Mouse (Mus musculus) splenic B cell, adult 2 months (primary cell): ENCODE measurements at regions not wholly inside any gene's neighbourhood (a gene's known extent, or its start where the extent isn't known, plus 50 kb on each side); places are given as distances from the start of the nearest gene placed in this dataset.

Experiments used
- DNase-seq: peaks from one replicate; pipeline ENCODE4 v3.0.0-alpha.2; 2011; ENCODE audit warnings: low read depth, low spot score
- H3K27me3 ChIP-seq: 2 replicates; pipeline ENCODE4 v1.6.1; 2012; ENCODE audit warnings: mild to moderate bottlenecking, low read length, moderate library complexity, mixed read lengths; ENCODE audit not compliant: control insufficient read depth, poor library complexity, insufficient read depth, severe bottlenecking
- H3K36me3 ChIP-seq: 2 replicates; pipeline ENCODE4 v1.6.1; 2012; ENCODE audit warnings: mild to moderate bottlenecking, low read length, moderate library complexity, mixed read lengths; ENCODE audit not compliant: control insufficient read depth, poor library complexity, insufficient read depth, severe bottlenecking

DNA sequence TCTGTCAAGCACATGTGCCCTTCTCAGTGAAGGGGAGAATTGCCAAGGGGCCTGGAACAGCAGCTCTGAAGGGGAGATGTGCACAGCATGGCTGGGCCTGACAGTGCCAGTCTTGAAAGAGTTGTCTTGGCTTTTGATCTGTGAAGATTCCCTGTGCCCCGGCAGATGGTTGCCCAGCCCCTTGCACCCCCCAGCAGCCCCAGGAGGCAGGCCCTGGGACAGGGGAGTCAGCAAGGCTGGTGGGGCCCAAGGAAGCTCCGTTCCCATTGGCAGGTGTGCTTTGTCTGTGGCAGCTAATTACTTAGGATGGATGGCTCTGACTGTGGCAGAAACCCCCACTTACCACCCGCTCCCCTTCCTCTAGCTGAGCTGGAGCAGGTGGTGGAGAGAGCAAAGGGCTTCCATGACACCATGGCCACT is 58.6 kb downstream of the Tspan17 start:
- no peak for DNase-seq
- Histone ChIP-seq H3K36me3 (no peaks in the 10 kb centered on the region), H3K27me3 (no peaks in the 10 kb centered on the region; the same call in 1 of the 2 replicates)

DNA sequence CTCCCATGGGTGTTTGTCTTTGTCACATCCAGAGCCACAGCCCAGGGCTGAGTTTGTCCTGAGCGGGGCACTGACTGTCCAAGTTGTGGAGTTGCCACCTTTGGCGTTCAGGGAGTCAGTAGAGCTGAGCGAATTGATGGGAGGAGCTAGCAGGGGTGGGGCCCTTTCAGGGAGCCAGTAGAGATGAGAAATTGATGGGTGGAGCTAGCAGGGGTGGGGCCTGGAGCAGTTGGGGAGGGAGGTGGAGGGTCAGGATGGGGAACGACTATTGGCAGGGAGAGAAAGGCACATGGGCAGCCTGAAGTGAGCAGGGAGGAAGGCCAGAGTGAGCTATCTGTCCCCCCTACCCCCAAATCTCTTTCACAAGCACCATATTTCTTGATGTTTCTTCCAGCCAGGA is 62.0 kb downstream of the Tspan17 start:
- H3K36me3 ChIP-seq, result no peaks in the 10 kb centered on the region
- H3K27me3 ChIP-seq, result no peaks in the 10 kb centered on the region; the same call in 1 of the 2 replicates

DNA sequence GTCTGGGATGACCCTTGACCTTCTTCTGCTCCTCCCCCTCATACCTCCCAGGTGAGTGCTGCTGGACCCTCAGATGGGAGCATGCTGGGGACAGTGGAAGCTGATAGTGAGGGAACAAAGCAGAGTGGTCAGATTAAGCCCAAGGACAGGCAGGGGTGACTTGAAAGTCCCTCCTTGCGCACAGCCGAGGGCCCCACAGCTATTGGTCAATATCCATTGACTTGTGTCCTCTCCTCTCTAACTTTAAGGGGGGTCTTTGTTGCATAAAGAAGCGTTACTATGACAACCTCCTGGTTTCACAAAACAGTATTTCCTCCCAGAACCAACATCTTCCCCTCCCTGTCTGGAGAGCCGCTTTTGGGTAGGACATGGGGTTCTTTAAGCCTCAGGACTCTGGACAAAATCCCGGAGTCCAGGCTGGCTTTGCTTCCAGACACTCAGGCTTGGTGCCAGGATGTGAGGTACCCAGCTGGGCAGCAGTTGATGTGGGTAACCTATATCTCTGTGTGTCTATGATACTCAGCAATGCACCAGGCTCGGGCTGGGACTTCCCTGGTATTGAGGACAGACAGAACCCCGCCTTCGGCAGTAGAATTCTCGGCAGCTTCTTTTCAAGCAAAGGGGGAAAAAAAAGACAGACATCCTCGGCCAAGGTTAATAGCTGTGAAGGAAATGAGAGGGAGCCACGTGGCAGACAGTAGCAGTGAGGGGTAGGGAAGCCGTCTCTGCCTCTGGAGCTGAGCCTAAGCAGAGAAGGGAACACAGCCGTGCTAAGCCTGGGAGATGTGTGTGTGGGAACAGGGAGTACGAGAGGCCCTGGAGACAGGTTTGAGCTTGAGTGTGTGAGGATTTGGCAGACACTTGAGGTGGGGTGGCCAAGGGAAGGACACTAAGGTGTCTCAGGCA is 66.4 kb downstream of the Tspan17 start:
- H3K36me3 ChIP-seq, result no peaks in the 10 kb centered on the region
- H3K27me3 ChIP-seq, result peaks cover 2% of the 10 kb centered on the region
- no peak for DNase-seq

More for the DNA sequence above, 62.0 kb downstream of the Tspan17 start:
- DNase-seq, result no peak

DNA sequence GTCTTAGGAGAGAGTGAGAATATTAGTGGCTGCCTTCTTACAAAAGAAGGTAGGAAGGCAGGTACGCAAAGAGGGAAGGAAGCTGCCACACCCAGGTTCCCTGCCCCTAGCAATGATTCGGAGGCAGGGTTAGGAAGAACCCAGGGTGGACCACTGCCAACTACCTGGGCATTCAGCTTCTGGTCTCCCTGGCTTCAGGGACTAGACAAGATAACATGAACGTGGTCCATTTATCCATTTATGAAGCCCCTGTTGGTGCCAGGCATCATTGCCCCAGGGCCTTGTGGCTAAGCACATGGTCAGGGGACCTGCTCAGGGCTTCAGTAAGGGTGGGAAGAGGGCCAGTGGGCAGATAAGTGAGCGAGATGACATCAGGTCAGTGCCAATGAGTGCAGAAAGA is 73.8 kb downstream of the Tspan17 start:
- Histone ChIP-seq H3K36me3 (no peaks in the 10 kb centered on the region), H3K27me3 (peaks cover 2% of the 10 kb centered on the region; the same call in 1 of the 2 replicates)
- no peak for DNase-seq

DNA sequence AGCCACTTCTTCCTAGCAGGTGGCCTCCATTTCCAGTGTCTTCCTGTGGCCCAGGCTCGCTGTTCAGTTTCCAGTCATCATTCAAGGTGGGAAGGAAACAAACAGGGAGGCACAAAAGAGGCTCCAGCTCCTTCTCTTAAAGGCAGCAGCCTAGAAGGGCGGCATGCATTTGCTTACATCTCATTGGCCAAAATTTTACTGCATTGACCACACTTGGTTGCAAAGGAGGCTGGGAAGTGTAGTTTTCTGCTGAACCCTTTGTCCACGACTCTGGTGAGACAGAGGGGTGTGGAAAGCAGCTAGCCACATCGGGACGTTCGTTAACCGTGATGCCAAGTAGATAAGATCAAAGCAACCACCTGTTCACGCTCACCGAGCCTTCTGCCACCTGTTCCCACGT is 74.9 kb downstream of the Tspan17 start:
- no peak for DNase-seq
- no peaks in the 10 kb centered on the region for H3K36me3 ChIP-seq
- peaks cover 2% of the 10 kb centered on the region; the same call in 1 of the 2 replicates for H3K27me3 ChIP-seq

DNA sequence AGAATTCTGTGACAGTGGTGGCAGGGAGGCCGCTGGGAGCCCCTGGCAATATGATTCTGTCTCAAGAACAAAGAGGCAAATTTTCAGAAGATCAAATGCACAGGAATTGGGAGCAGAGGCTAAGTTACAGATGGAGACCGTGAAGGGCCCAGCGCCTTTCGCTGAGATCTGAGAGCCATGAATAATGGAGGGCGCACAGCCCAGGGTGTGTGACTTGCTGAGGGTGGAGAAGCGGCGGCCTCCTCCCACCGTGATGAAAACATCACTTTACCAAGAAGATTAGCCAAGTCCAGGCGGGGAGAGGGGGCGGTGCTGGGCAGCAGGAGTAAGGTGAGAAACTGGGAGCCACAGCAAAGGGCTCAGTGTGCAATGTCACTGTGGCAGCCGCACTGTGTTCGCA is 77.2 kb upstream of the Unc5a start:
- Histone ChIP-seq H3K27me3 (no peaks in the 10 kb centered on the region), H3K36me3 (no peaks in the 10 kb centered on the region)
- DNase-seq, result no peak

DNA sequence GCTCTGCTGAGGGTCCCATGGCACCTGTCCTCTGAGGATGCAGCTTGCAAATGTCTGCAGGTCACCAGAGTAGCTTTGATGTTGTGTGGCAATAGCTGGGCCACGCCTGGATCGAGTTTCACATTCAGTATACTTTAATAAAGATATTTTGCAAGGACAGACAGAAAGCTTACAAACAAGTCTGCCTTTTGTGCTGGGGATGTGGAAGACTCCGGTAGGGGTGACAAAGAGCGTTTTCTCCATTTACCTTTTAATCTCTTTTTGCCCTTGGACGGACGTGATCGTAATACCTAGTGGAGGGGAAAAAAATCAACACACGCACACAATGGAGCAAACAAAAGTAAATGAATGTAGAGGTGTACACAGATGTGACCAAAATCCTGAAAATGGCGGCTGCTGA is 75.3 kb upstream of the Unc5a start:
- no peak for DNase-seq
- no peaks in the 10 kb centered on the region for H3K36me3 ChIP-seq
- H3K27me3 ChIP-seq, result no peaks in the 10 kb centered on the region

DNA sequence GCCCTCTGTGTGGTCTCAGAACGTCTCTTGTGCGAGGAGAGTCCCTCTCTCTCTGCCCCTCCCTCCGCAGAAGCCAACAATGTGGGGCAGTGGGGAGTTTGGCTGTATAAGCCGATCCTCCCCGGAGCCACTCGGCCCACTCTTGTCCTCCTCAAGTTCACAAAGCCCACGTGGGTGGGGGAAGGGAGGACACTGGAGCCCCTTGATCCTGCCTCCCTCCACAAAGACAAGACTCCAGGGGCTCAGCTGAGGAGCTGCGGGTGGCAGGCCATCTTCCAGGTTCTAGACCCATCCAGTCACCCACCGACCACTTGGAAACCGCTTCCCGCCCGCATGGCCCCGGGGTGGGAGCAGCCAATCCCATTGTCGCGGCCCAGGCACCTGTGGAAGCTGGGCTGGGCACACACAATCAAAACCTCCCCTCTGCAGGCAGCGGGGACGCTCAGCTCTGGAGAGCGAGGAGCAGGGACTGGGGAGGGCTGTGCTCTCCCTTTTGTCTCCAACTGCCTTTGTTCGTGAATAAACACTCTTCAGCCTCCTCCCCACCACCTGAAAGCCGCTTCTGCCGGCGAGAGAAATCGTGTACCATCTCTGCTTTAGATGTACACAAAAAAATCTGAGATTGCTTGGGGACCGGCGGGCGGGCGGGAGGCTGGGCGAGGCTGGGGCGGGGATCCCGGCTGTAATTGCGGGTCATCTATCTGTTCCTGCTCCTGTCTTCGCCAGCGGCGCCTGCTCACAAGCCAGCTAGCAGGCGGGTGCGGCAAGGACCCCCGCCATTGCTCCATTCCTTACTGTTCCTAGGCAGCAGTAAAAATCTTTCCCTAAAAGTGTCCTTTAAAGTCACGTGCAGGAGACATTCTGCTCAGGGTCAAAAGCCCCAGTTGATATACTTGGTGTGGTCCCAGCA is 74.7 kb upstream of the Unc5a start:
- Histone ChIP-seq H3K27me3 (no peaks in the 10 kb centered on the region), H3K36me3 (no peaks in the 10 kb centered on the region)
- no peak for DNase-seq

DNA sequence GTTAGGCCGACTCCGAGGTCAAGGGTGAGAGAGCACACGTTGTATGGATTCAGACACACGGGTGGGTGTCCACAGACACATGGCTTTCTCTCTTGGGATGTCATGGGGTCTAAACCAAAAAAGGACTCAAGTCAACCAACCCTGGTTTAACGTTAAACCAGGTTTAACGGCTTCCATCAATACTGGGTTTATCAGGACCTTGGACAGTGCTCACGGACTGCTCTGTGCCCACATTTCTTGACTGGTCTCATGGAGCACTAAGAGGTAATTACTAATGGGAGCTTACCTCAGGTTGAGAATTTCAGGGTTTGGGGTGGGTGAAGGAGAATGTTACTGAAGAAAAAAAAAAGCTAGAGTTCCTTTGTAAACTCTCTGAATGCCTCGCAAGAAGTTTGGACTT is 72.7 kb upstream of the Unc5a start:
- peak; percentile 47 for DNase-seq
- Histone ChIP-seq H3K27me3 (no peaks in the 10 kb centered on the region), H3K36me3 (no peaks in the 10 kb centered on the region)

DNA sequence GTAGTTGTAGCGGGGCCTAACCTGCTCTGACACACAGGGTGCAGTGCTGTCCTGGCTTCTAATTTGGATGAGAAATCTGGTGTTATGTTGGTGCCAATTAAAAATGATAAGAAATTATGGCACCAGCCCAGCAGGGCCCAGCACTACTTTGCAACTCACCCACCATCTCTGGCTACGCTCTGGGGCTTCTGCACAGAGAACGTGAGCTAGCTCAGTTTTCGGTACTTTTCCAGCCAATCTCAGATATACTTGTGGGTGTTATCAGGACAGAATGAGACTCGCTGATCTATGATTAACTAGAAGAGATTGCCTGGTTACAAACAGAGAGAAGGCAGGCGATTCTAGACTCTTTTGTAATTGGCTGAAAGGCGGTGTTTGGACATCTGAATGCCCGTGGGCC is 71.6 kb upstream of the Unc5a start:
- Histone ChIP-seq H3K27me3 (no peaks in the 10 kb centered on the region), H3K36me3 (no peaks in the 10 kb centered on the region)
- no peak for DNase-seq

DNA sequence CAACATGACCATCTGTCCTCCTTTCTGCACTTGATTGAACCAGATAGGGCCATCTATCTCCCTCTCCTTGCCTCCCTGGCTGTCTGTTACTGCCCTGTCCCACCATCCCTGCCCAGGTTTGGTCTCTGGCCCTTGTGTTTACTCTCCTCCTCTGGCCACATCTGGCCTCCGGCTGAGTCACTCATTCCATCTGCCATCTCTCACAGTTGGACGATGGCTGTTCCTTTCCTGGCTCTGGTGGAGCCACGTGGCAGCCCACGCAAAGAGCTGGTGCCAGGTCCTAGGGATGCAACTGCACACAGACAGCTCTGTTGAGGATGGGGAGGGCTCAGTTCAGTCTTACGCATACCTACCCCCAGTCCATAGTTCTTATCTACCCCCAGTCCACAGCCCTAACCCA is 69.9 kb upstream of the Unc5a start:
- DNase-seq, result no peak
- H3K36me3 ChIP-seq, result no peaks in the 10 kb centered on the region
- H3K27me3 ChIP-seq, result no peaks in the 10 kb centered on the region

DNA sequence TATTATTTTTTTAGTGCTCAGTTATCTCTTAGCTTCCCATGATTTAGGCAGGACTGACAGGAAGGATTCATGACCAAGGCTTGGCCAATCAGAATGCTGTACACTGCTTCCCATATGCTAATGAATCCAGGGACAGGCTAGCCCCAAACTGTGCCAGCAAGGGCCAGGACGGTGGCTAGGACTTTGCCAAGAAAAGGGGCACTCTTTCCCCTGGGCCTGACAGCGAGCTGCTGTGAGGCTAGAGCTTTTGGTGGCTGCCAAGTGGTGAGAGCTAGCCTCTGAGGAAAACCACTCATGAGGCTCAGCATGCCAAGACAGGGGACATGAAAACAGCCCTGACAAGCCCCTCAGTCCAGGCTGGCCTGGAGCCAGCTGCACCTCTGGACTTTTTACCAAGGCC is 69.0 kb upstream of the Unc5a start:
- Histone ChIP-seq H3K27me3 (no peaks in the 10 kb centered on the region), H3K36me3 (no peaks in the 10 kb centered on the region)
- no peak for DNase-seq

DNA sequence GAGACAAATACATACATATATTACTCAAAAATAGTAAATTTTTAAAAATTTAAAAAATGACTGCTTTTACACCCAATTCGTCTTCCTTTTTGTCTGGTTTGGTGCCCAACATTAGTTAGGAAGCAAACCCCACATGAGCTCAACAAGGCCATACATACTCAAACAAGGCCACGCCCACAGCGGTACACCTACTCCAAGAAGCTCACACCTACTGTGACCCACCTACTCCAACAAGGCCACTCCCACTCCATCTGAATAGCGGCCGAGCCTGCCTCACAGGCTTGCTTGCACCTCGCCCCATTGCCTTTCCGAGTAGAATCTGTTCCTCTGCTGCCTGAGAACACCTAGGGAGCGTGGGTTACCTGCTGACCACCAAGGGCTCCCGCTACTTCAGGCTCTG is 66.4 kb upstream of the Unc5a start:
- Histone ChIP-seq H3K36me3 (no peaks in the 10 kb centered on the region), H3K27me3 (no peaks in the 10 kb centered on the region)
- DNase-seq, result no peak

DNA sequence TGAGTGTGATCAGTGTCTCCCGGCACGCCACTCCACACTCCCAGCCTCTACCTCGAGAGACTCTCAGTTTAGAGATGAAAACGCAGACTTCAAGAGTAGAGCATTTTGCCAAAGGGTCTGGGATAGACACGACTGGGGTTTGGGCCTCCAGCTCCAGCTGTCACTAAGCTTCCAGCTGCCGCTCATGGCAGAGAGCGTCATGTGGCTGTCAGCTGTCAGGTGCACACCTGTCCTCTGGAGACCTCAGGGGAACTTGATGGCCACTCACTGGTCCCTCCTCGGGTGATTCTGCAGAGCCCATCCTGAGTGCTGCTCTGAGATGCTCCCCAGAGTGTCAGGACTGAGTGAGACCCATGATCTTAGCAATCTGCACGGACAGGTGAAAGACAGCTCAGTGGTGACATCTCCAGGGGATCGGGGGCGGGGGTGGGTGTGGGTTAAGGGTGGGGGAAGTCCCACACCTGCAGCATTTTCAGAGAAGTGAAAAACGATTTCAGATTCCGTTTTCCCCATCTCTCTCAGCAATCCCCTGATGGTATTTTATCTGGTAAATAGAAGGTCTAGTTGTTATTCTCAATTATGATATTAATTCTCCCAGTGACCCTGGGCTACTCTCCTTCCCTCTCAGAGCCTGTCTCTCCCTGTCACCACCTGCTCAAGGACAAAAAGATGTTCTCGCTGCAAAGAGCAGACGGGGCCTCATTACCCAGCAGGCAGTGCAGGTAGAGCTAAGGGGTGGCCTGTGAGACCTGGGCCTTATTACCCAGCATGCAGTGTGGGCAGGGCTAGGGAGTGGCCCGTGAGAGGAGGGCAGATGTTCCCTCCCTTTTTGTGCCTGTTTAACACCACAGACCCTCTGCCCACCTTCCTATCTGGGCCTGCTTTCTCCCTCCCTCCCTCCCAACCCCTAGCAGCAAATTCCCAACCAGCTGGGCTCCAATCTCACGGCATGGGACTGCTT is 65.2 kb upstream of the Unc5a start:
- DNase-seq, result peak; percentile 46
- H3K36me3 ChIP-seq, result no peaks in the 10 kb centered on the region
- no peaks in the 10 kb centered on the region for H3K27me3 ChIP-seq
